Mouse (Mus musculus) midbrain, embryonic 14.5 days (tissue): ENCODE measurements around the gene Ints11. TPM values are rescaled to one million over a fixed set of nuclear protein-coding genes. Genes with fewer than 3 reads are reported as not detected.

ENCODE experiments used
- ATAC-seq: fragments of 200-750 bp; cut with Nextera tagmentation; 2 replicates; pipeline ENCODE4 v1.8.0; 2017; ENCODE audit warnings: moderate number of reproducible peaks, moderate library complexity; ENCODE audit not compliant: low FRiP score, low TSS enrichment
- DNase-seq: peaks from one replicate; pipeline ENCODE4 v3.0.0-alpha.2; 2015
- H3K27ac ChIP-seq: fragments of 300-500 bp; sonication (generic); replicated peaks from 2 replicates; pipeline ENCODE4 v1.5.1; 2014; ENCODE audit warnings: mild to moderate bottlenecking, low read depth, low read length, moderate library complexity
- H3K27me3 ChIP-seq: fragments of 300-500 bp; sonication (generic); 2 replicates; pipeline ENCODE4 v1.6.1; 2014; ENCODE audit warnings: low read length, control low read depth, mixed read lengths; ENCODE audit not compliant: control insufficient read depth, insufficient read depth
- H3K36me3 ChIP-seq: fragments of 300-500 bp; sonication (generic); 2 replicates; pipeline ENCODE4 v1.6.1; 2014; ENCODE audit warnings: low read length, control low read depth; ENCODE audit not compliant: control insufficient read depth, insufficient read depth
- H3K4me1 ChIP-seq: fragments of 300-500 bp; sonication (generic); 2 replicates; pipeline ENCODE4 v1.6.1; 2014; ENCODE audit warnings: mild to moderate bottlenecking, antibody characterized with exemption, low read length, control low read depth; ENCODE audit not compliant: control insufficient read depth, insufficient read depth
- H3K4me2 ChIP-seq: fragments of 300-500 bp; sonication (generic); 2 replicates; pipeline ENCODE4 v1.6.1; 2014; ENCODE audit warnings: mild to moderate bottlenecking, low read length, moderate library complexity
- H3K4me3 ChIP-seq: fragments of 300-500 bp; sonication (generic); replicated peaks from 2 replicates; pipeline ENCODE4 v1.5.1; 2014; ENCODE audit warnings: low read depth, low read length
- H3K9ac ChIP-seq: fragments of 300-500 bp; sonication (generic); replicated peaks from 2 replicates; pipeline ENCODE4 v1.6.1; 2014; ENCODE audit warnings: mild to moderate bottlenecking, low read length, moderate library complexity
- H3K9me3 ChIP-seq: fragments of 300-500 bp; sonication (generic); 2 replicates; pipeline ENCODE4 v1.6.1; 2016; ENCODE audit warnings: low read length, control low read depth, mixed read lengths; ENCODE audit not compliant: control insufficient read depth
- WGBS: fragments of 180-500 bp; shearing (Covaris S2); extraction: QIAGEN DNeasy Blood & Tissue Kit; methylation state at CpG from one replicate; pipeline ENCODE4 v1.1.7; 2014; 5-methylcytosine and 5-hydroxymethylcytosine counted together
- polyA plus RNA-seq: library from polyadenylated mRNA; unstranded; fragments of >200 nt; fragmentation: Nextera tagmentation; extraction: Ambion mirVana; gene quantifications from 2 replicates; pipeline ENCODE4 v1.2.1, GENCODE M21; 2014

Gene Ints11
- polyA plus RNA-seq, 1 experiment from 2014 or later, result 78.2 TPM

- peak; percentile 76 for DNase-seq
- no peaks in the 10 kb centered on the region for H3K27me3 ChIP-seq
- H3K4me2 ChIP-seq, result peak overlapping the region; percentile 99
- peak overlapping the region; percentile 98 for H3K4me3 ChIP-seq
- 5% methylated on average over 37 of the region's 37 CpGs for WGBS
- no peaks in the 10 kb centered on the region for H3K9me3 ChIP-seq
- peak; percentile 53 for ATAC-seq
- H3K27ac ChIP-seq, result peak overlapping the region; percentile 99
- H3K4me1 ChIP-seq, result peaks cover 36% of the 10 kb centered on the region
- H3K9ac ChIP-seq, result peak overlapping the region; percentile 92
- peaks cover 41% of the 10 kb centered on the region for H3K36me3 ChIP-seq
Measured at GRCm38 (mm10) chr4:155892438-155893211, 23.3 kb downstream of the Ints11 start.

GRCm38 (mm10) chr4:155893212-155893690 lies 23.9 kb downstream of the Ints11 start:
- no peak overlapping the region for H3K27ac ChIP-seq
- WGBS, result 66% methylated on average over 8 of the region's 8 CpGs
- peaks cover 38% of the 10 kb centered on the region for H3K36me3 ChIP-seq
- ATAC-seq (no peak), DNase-seq (no peak)
- peaks cover 36% of the 10 kb centered on the region for H3K4me1 ChIP-seq
- peak overlapping the region; percentile 99 for H3K4me2 ChIP-seq
- peak overlapping the region; percentile 98 for H3K4me3 ChIP-seq
- H3K27me3 ChIP-seq, result no peaks in the 10 kb centered on the region
- H3K9me3 ChIP-seq, result no peaks in the 10 kb centered on the region
- H3K9ac ChIP-seq, result peak overlapping the region; percentile 92

- DNase-seq (no peak), ATAC-seq (no peak)
- Histone ChIP-seq H3K4me1 (peaks cover 36% of the 10 kb centered on the region), H3K27ac (0 out of 2 replicates have a peak overlapping the region, but pooled peaks have one; percentile 45), H3K4me2 (peak overlapping the region; percentile 99), H3K9ac (peak overlapping the region; percentile 42; the same call in 1 of the 2 replicates), H3K36me3 (peaks cover 38% of the 10 kb centered on the region), H3K9me3 (no peaks in the 10 kb centered on the region), H3K4me3 (peak overlapping the region; percentile 98), H3K27me3 (no peaks in the 10 kb centered on the region)
- 36% methylated on average over 8 of the region's 8 CpGs for WGBS
Measured at GRCm38 (mm10) chr4:155894311-155894881, 25.1 kb downstream of the Ints11 start.

- ATAC-seq (no peak), DNase-seq (peak; percentile 76)
- 34% methylated on average over 6 of the region's 6 CpGs for WGBS
- Histone ChIP-seq H3K4me3 (peak overlapping the region; percentile 98), H3K27me3 (no peaks in the 10 kb centered on the region), H3K36me3 (peaks cover 40% of the 10 kb centered on the region), H3K4me2 (peak overlapping the region; percentile 99), H3K9me3 (no peaks in the 10 kb centered on the region), H3K27ac (peak overlapping the region; percentile 45; the same call in 1 of the 2 replicates), H3K9ac (no peak overlapping the region; the same call in 1 of the 2 replicates), H3K4me1 (peaks cover 36% of the 10 kb centered on the region)
Measured at GRCm38 (mm10) chr4:155895216-155895615, 25.9 kb downstream of the Ints11 start.

GRCm38 (mm10) chr4:155895826-155896225 lies 26.5 kb downstream of the Ints11 start:
- 95% methylated on average over 4 of the region's 4 CpGs for WGBS
- ATAC-seq, result no peak
- no peaks in the 10 kb centered on the region for H3K27me3 ChIP-seq

GRCm38 (mm10) chr4:155896461-155896860 lies 27.1 kb downstream of the Ints11 start:
- Histone ChIP-seq H3K36me3 (peaks cover 53% of the 10 kb centered on the region), H3K27me3 (no peaks in the 10 kb centered on the region), H3K4me2 (no peak overlapping the region), H3K9me3 (no peaks in the 10 kb centered on the region), H3K4me3 (no peak overlapping the region), H3K4me1 (peaks cover 28% of the 10 kb centered on the region), H3K27ac (no peak overlapping the region), H3K9ac (no peak overlapping the region)
- no peak for DNase-seq
- WGBS, result over 99% methylated on average over 12 of the region's 12 CpGs
- ATAC-seq, result no peak

More at GRCm38 (mm10) chr4:155895826-155896225, 26.5 kb downstream of the Ints11 start:
- peaks cover 31% of the 10 kb centered on the region for H3K4me1 ChIP-seq
- no peak for DNase-seq
- no peak overlapping the region for H3K9ac ChIP-seq
- H3K4me3 ChIP-seq, result no peak overlapping the region
- H3K36me3 ChIP-seq, result peaks cover 46% of the 10 kb centered on the region
- H3K9me3 ChIP-seq, result no peaks in the 10 kb centered on the region
- H3K4me2 ChIP-seq, result peak overlapping the region; percentile 99
- H3K27ac ChIP-seq, result no peak overlapping the region

- no peak for DNase-seq
- no peak overlapping the region for H3K9ac ChIP-seq
- WGBS, result 100% methylated on average over 2 of the region's 2 CpGs
Measured at GRCm38 (mm10) chr4:155898318-155898717, 29.0 kb downstream of the Ints11 start.

GRCm38 (mm10) chr4:155899355-155899754 lies 30.0 kb downstream of the Ints11 start:
- Histone ChIP-seq H3K27me3 (no peaks in the 10 kb centered on the region), H3K36me3 (peaks cover 82% of the 10 kb centered on the region), H3K9ac (no peak overlapping the region), H3K27ac (no peak overlapping the region), H3K4me1 (peaks cover 15% of the 10 kb centered on the region), H3K4me2 (no peak overlapping the region), H3K4me3 (no peak overlapping the region), H3K9me3 (no peaks in the 10 kb centered on the region)
- ATAC-seq, result no peak
- DNase-seq, result no peak
- 95% methylated on average over 7 of the region's 7 CpGs for WGBS

More at GRCm38 (mm10) chr4:155898318-155898717, 29.0 kb downstream of the Ints11 start:
- H3K4me3 ChIP-seq, result no peak overlapping the region
- H3K4me2 ChIP-seq, result no peak overlapping the region
- H3K4me1 ChIP-seq, result peaks cover 26% of the 10 kb centered on the region
- ATAC-seq, result no peak
- H3K27ac ChIP-seq, result no peak overlapping the region
- peaks cover 71% of the 10 kb centered on the region for H3K36me3 ChIP-seq
- H3K9me3 ChIP-seq, result no peaks in the 10 kb centered on the region
- no peaks in the 10 kb centered on the region for H3K27me3 ChIP-seq
